Mouse (Mus musculus): ENCODE measurements around the gene Shisa3. TPM values are rescaled to one million over a fixed set of nuclear protein-coding genes. Genes with fewer than 3 reads are reported as not detected.

Shisa3 gene
- polyA plus RNA-seq, 1 experiment from 2014 or later: 2.8 TPM

DNA sequence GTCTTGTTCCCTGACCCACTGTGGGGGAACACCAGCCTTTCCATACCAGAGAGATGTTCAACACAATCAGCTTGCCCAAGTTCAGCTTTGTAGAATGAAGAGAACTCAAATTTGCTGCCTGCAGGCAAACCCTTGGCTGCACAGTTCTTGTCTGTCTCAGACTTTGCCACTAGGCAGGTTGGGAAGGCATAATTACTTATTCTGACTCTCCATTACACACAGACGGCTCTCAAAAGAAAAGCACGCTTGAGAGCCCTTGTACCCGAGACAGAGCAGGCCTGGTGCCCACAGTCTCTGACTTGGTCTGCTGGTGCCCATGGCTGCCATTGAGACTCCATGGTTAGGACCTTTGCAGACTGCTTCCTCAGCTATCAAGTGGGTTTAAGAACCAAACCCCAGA is 26.7 kb downstream of the Shisa3 start:
- Histone ChIP-seq H3K9me3 (replicated peaks) (no peaks in the 10 kb centered on the region), H3K4me1 (replicated peaks) (peaks cover 10% of the 10 kb centered on the region), H3K27me3 (replicated peaks) (no peaks in the 10 kb centered on the region), H3K4me3 (no peak overlapping the region), H3K36me3 (no peaks in the 10 kb centered on the region), H3K27ac (ENCODE audit: poor library complexity, severe bottlenecking) (no peak overlapping the region), H3K9ac (no peak overlapping the region), H3K4me2 (no peak overlapping the region)
- ATAC-seq (ENCODE audit: insufficient number of reproducible peaks, low FRiP score): no peak
- WGBS: 58% methylated on average over 3 of the region's 3 CpGs

DNA sequence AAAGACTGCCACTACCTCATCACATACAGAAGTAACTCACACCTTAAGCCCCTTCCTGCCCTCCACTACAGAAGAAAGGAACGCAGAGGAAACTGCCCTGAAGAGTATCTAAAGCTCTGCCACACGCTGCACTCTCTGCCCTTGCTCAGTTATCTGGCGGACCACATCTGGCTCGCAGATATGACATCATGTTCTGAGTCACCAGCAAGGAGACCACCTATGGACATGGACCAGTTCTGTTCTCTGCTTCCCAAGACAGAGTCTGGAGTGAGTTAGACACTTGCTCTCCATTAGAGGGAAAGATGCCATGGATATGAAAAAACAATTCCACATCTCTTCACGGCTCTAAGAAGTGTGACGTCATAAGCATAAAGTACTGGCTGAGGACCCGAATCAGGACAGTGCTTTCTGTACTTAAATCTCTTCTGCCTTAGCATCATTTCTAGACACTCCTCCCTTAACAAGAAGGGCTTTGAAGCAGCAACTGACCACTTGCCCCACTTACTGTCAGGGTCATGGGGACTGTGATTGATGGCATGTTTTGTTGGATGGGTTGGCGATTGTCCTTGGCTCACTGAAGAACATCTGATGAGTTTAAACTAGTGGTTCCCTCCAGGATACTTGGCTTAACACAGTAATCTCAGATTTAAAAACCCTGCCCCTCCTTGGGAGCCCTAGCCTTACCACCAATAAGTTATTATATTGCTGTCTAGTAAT is 33.1 kb downstream of the Shisa3 start:
- Histone ChIP-seq H3K27ac (ENCODE audit: poor library complexity, severe bottlenecking) (no peak overlapping the region), H3K36me3 (no peaks in the 10 kb centered on the region), H3K9me3 (replicated peaks) (no peaks in the 10 kb centered on the region), H3K4me2 (no peak overlapping the region), H3K27me3 (replicated peaks) (no peaks in the 10 kb centered on the region), H3K4me3 (no peak overlapping the region), H3K4me1 (replicated peaks) (no peaks in the 10 kb centered on the region), H3K9ac (no peak overlapping the region)
- no peak for ATAC-seq (ENCODE audit: insufficient number of reproducible peaks, low FRiP score)
- 70% methylated on average over 8 of the region's 8 CpGs for WGBS

DNA sequence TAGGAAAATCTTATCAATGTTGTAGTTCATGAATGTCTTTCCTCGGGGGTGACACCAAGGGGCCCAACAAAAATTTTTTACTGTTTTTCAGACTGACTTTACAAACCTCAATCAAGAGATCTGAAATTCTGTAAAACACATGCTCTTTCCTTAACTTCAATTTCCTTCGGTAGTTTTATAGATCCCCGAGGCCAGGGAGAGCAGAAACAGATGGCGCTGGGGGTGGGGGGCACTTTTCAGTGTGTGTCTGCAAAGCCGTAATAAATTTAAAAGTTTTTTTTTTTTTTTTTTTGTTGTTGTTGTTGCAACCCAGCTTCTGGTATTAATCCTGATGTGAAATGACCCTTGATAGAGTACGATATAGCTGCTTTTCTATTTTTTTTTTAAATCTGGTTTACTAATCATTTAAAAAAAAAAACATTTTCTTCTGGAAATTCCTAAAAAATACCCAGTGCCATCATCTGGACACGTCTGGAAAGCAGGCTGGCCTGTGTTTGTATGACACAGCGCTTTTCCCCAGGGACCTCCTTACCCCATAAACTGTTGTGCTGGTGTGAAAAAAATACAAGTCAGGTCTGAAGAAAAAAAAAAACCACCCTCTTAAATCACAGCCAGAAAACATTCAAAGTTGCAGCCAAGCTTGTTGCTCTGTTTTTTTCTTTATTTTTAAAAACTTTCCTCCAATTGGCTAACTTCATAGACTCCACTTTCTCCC is 33.9 kb downstream of the Shisa3 start:
- no peaks in the 10 kb centered on the region for H3K27me3 ChIP-seq (replicated peaks)
- H3K27ac ChIP-seq (ENCODE audit: poor library complexity, severe bottlenecking): no peak overlapping the region
- no peak for ATAC-seq (ENCODE audit: insufficient number of reproducible peaks, low FRiP score)
- H3K9me3 ChIP-seq (replicated peaks): no peaks in the 10 kb centered on the region
- no peak overlapping the region for H3K9ac ChIP-seq
- no peak overlapping the region for H3K4me2 ChIP-seq
- WGBS: 73% methylated on average over 8 of the region's 8 CpGs
- H3K36me3 ChIP-seq: no peaks in the 10 kb centered on the region
- H3K4me3 ChIP-seq: no peak overlapping the region
- H3K4me1 ChIP-seq (replicated peaks): no peaks in the 10 kb centered on the region

DNA sequence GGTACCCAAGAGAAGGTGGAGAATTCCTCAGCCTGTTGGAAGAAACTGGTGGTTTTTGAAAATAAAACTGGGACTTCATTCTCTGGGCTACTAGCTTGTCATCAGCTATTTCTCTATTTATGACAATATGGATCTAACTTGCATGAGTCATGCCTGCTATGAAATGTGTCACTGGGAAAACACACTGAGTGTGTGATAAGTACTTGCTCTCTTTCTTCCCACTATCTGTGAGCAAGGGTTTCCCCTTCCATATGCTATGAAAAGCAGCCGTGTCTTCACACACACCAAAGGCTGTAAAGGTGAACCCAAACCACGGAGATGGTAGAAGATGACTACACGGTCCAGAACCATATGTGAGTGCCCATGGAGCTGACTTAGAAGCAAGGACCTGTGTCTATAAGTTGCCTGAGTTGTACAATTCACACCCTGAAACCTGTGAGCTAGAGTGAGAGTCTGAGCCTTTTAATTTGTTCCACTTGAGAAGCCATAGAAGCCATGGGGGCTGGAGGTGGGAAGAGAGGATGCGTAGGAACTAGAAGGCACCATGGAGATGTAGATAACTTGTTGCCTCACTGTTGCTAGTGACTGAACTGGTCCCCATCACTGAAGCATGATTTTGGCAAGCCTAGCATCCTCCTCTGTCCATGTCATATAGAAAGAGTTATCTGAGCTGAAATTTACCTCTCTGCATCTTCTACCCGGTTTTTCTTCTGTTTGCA is 36.0 kb downstream of the Shisa3 start:
- no peak overlapping the region for H3K4me3 ChIP-seq
- no peak for ATAC-seq (ENCODE audit: insufficient number of reproducible peaks, low FRiP score)
- H3K27me3 ChIP-seq (replicated peaks): no peaks in the 10 kb centered on the region
- no peak overlapping the region for H3K9ac ChIP-seq
- H3K36me3 ChIP-seq: no peaks in the 10 kb centered on the region
- H3K4me1 ChIP-seq (replicated peaks): no peaks in the 10 kb centered on the region
- H3K4me2 ChIP-seq: no peak overlapping the region
- 85% methylated on average over 5 of the region's 5 CpGs for WGBS
- no peaks in the 10 kb centered on the region for H3K9me3 ChIP-seq (replicated peaks)
- H3K27ac ChIP-seq (ENCODE audit: poor library complexity, severe bottlenecking): no peak overlapping the region

DNA sequence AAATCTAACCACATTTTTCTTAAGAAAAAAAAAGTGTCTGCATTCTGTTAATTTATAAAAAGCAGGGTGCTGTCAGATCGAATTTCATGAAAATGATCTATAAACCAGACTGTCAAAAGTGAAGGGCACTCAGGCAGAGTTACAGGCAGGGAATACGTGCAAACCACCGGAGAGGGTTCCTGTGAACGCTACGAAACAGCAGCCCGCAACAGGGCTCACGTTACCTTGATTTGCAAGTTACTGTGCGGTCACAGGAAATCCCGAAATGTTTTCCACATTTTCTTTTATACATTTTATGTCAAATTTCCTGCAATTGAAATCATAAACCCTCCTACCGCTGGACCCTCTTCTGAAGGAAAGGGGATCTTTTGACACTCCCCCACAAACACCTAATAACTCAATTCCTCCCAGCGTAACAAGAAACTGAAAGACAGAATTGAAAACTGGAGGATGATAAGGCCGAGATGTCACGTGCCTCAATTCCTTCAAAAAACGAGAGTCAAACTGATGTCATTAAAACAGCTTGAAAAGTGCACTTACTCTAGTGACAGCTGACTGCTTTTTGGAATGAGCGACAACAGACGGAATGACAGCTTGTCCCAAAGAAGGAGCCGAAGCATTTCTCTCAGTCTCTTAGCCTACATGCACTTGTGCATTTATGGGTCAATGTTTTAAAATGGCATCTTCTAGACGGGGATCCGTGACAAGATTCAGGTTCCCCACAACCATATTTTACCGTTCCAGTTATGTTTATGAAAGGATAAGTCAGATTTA is 39.3 kb downstream of the Shisa3 start:
- Histone ChIP-seq H3K27ac (ENCODE audit: poor library complexity, severe bottlenecking) (no peak overlapping the region), H3K4me1 (replicated peaks) (0 out of 2 replicates have a peak, but pooled peaks cover 1% of the 10 kb centered on the region), H3K9ac (no peak overlapping the region), H3K4me3 (no peak overlapping the region), H3K4me2 (no peak overlapping the region), H3K9me3 (replicated peaks) (no peaks in the 10 kb centered on the region), H3K27me3 (replicated peaks) (no peaks in the 10 kb centered on the region), H3K36me3 (no peaks in the 10 kb centered on the region)
- WGBS: 84% methylated on average over 20 of the region's 20 CpGs
- ATAC-seq (ENCODE audit: insufficient number of reproducible peaks, low FRiP score): no peak

DNA sequence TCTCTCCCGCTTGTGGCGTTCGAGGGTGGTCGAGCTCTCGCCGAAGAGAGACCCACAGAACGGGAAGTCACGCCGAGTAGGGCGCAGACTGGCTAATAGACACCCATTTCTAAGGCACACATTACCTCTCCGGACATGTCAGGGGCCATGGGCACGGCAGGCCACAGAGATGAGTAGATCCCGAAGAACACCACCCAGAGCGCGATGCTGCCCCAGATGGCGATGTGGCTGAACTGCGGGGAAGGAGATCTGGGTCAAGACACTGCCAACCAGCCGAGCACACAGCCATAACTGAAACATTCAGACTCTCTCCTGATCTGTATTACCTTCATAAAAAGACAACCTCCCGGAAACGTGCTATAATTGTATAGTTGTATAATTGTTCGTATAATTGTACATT is 39.9 kb downstream of the Shisa3 start:
- no peak overlapping the region for H3K4me2 ChIP-seq
- no peak overlapping the region for H3K9ac ChIP-seq
- H3K27me3 ChIP-seq (replicated peaks): no peaks in the 10 kb centered on the region
- 76% methylated on average over 21 of the region's 21 CpGs for WGBS
- no peak overlapping the region for H3K27ac ChIP-seq (ENCODE audit: poor library complexity, severe bottlenecking)
- no peaks in the 10 kb centered on the region for H3K36me3 ChIP-seq
- ATAC-seq (ENCODE audit: insufficient number of reproducible peaks, low FRiP score): no peak
- H3K9me3 ChIP-seq (replicated peaks): no peaks in the 10 kb centered on the region
- no peak overlapping the region for H3K4me3 ChIP-seq
- 0 out of 2 replicates have a peak, but pooled peaks cover 2% of the 10 kb centered on the region for H3K4me1 ChIP-seq (replicated peaks)

DNA sequence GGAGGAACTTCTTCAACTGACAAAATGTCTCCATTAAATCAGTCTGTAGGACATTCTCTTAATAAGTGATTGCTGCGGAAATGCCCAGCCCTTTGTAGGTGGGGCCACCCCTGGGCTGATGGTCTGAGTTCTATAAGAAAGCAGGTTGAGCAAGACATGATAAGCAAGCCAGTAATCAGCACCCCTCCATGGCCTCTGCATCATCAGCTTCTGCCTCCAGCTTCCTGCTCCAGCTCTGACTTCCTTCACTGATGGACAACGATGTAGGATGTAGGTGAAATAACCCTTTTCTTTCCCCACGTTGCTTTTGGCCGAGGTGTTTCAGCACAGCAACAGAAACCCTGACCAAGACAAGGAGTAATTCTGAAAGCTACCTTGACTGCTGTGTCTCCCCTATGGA is 41.5 kb downstream of the Shisa3 start:
- 80% methylated on average over 4 of the region's 4 CpGs for WGBS

DNA sequence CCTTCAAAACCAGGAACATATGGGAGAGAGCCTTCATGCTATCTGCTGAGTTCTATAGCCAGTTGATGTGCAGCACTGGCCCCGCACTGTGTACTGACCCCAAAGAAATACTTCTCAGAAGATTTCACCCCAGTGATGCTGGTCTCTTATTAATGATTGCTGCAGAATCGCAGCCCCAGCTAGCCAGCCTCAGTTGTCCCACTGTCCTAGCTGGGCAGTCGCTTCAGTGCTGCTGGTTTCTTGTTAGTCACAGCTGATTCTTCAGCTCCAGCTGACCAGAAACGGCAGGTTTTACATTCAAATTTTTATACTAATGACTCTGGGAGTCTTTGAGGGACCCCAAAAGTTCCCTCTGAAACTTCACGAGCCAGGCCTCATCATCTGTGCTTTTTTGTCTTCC is 42.3 kb downstream of the Shisa3 start:
- H3K36me3 ChIP-seq: no peaks in the 10 kb centered on the region
- H3K9ac ChIP-seq: no peak overlapping the region
- no peaks in the 10 kb centered on the region for H3K27me3 ChIP-seq (replicated peaks)
- no peak for ATAC-seq (ENCODE audit: insufficient number of reproducible peaks, low FRiP score)
- peaks cover 8% of the 10 kb centered on the region for H3K4me1 ChIP-seq (replicated peaks)
- no peak overlapping the region for H3K4me2 ChIP-seq
- no peak overlapping the region for H3K4me3 ChIP-seq
- H3K9me3 ChIP-seq (replicated peaks): no peaks in the 10 kb centered on the region
- WGBS: 90% methylated on average over 5 of the region's 5 CpGs
- H3K27ac ChIP-seq (ENCODE audit: poor library complexity, severe bottlenecking): no peak overlapping the region

More for the DNA sequence above, 41.5 kb downstream of the Shisa3 start:
- Histone ChIP-seq H3K4me2 (no peak overlapping the region), H3K4me1 (replicated peaks) (0 out of 2 replicates have a peak, but pooled peaks cover 2% of the 10 kb centered on the region), H3K4me3 (no peak overlapping the region), H3K36me3 (no peaks in the 10 kb centered on the region), H3K9ac (no peak overlapping the region), H3K27me3 (replicated peaks) (no peaks in the 10 kb centered on the region), H3K27ac (ENCODE audit: poor library complexity, severe bottlenecking) (no peak overlapping the region), H3K9me3 (replicated peaks) (no peaks in the 10 kb centered on the region)
- no peak for ATAC-seq (ENCODE audit: insufficient number of reproducible peaks, low FRiP score)

DNA sequence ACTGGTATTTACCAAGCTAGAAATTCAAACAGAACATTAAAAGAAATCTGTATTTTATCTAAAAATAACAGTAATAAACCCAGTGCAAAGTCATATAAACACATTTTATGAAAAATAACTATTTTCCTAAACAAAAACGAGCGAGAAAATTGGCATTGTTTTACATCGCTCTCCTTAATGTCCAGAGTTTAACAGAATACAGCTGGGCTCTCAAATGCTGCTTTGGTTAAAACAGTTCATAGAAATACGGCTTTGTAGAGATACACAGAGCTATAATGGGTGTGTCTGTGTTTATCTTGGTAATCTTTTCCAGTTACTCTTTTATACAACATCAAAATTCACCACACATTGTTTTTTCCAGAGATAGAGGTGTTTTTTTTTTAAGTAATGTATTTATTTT is 44.8 kb downstream of the Shisa3 start:
- Histone ChIP-seq H3K4me3 (no peak overlapping the region), H3K36me3 (no peaks in the 10 kb centered on the region), H3K27ac (ENCODE audit: poor library complexity, severe bottlenecking) (no peak overlapping the region), H3K4me2 (no peak overlapping the region), H3K9ac (no peak overlapping the region), H3K4me1 (replicated peaks) (peaks cover 9% of the 10 kb centered on the region), H3K27me3 (replicated peaks) (no peaks in the 10 kb centered on the region), H3K9me3 (replicated peaks) (no peaks in the 10 kb centered on the region)
- no peak for ATAC-seq (ENCODE audit: insufficient number of reproducible peaks, low FRiP score)
- WGBS: 87% methylated on average over 4 of the region's 4 CpGs

DNA sequence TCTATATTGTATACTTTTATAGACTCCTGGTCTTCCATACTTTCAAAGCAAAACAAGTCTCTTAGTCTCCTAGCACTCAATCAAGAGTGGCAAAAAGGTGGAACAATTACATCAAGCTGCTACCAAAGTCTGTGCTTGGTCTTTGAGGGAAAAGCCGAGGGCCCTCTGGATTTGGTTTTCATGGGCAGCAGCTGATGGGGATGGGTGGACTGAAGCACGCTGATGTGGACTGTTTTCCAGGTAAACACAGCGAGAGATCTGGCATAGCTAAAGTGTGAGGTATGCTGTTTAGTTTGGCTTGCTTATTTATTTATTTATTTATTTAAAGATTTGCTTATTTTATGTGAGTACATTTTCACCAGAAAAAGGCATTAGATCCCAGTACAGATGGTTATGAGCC is 45.9 kb downstream of the Shisa3 start:
- no peak for ATAC-seq (ENCODE audit: insufficient number of reproducible peaks, low FRiP score)

DNA sequence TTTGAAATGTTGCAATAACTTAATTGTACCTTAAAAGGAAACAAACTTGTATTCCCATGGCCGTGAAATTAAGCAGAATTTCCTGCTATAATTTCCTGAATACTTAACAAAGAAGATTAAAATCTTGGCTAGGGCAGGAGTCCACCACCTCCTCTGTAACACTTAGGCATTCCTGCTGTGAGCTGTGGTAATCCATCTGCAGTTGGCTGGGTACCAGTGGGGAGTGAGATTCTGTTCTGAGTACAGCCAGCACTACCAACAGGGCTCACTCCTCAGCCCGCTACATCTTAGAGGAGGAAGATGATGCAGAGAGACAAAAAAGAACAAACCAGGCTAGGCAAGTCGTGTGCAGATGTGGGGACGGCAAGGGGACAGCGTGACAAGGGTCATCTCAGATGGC is 46.9 kb downstream of the Shisa3 start:
- no peak overlapping the region for H3K4me2 ChIP-seq
- H3K4me1 ChIP-seq (replicated peaks): peaks cover 9% of the 10 kb centered on the region
- ATAC-seq (ENCODE audit: insufficient number of reproducible peaks, low FRiP score): no peak
- H3K27ac ChIP-seq (ENCODE audit: poor library complexity, severe bottlenecking): no peak overlapping the region
- H3K27me3 ChIP-seq (replicated peaks): no peaks in the 10 kb centered on the region
- 67% methylated on average over 5 of the region's 5 CpGs for WGBS
- no peaks in the 10 kb centered on the region for H3K9me3 ChIP-seq (replicated peaks)
- H3K4me3 ChIP-seq: no peak overlapping the region
- no peaks in the 10 kb centered on the region for H3K36me3 ChIP-seq
- H3K9ac ChIP-seq: no peak overlapping the region

More for the DNA sequence above, 45.9 kb downstream of the Shisa3 start:
- Histone ChIP-seq H3K9me3 (replicated peaks) (no peaks in the 10 kb centered on the region), H3K27ac (ENCODE audit: poor library complexity, severe bottlenecking) (no peak overlapping the region), H3K4me3 (no peak overlapping the region), H3K36me3 (no peaks in the 10 kb centered on the region), H3K9ac (no peak overlapping the region), H3K27me3 (replicated peaks) (no peaks in the 10 kb centered on the region), H3K4me2 (no peak overlapping the region), H3K4me1 (replicated peaks) (peaks cover 9% of the 10 kb centered on the region)
- WGBS: 93% methylated on average over 3 of the region's 3 CpGs

Measured in heart, embryonic 12.5 days (tissue).